Mouse (Mus musculus) embryo, embryonic 11 days (tissue): Measurements from ENCODE around the gene Adgrv1.

Experiments
- DNase-seq: peaks from one replicate; pipeline ENCODE4 v3.0.0-alpha.2; 2015

The Adgrv1 gene

GRCm38 (mm10) chr13:81236758-81237395 is 396.1 kb downstream of the Adgrv1 start:
- DNase-seq: no peak

GRCm38 (mm10) chr13:81234031-81234430 is 398.9 kb downstream of the Adgrv1 start:
- DNase-seq: no peak

GRCm38 (mm10) chr13:81232839-81233238 is 400.1 kb downstream of the Adgrv1 start:
- DNase-seq: no peak

- DNase-seq: no peak
These were observed 402.8 kb downstream of the Adgrv1 start for GRCm38 (mm10) chr13:81230161-81230560.

GRCm38 (mm10) chr13:81223768-81224167 is 409.2 kb downstream of the Adgrv1 start:
- DNase-seq: no peak

- DNase-seq: no peak
These were observed 410.6 kb downstream of the Adgrv1 start for GRCm38 (mm10) chr13:81222377-81222776.

- DNase-seq: no peak
These were observed 421.5 kb downstream of the Adgrv1 start for GRCm38 (mm10) chr13:81211436-81211835.

- DNase-seq: no peak
These were observed 422.4 kb downstream of the Adgrv1 start for GRCm38 (mm10) chr13:81210516-81210915.

- no peak for DNase-seq
These were observed 423.1 kb downstream of the Adgrv1 start for GRCm38 (mm10) chr13:81209815-81210214.

GRCm38 (mm10) chr13:81208106-81208613 is 424.8 kb downstream of the Adgrv1 start:
- DNase-seq: no peak

GRCm38 (mm10) chr13:81181966-81182908 is 450.7 kb downstream of the Adgrv1 start:
- DNase-seq: peak; percentile 7

GRCm38 (mm10) chr13:81181459-81181858 is 451.5 kb downstream of the Adgrv1 start:
- no peak for DNase-seq

- DNase-seq: no peak
These were observed 456.1 kb downstream of the Adgrv1 start for GRCm38 (mm10) chr13:81176820-81177219.

GRCm38 (mm10) chr13:81176071-81176470 is 456.9 kb downstream of the Adgrv1 start:
- DNase-seq: no peak

- DNase-seq: no peak
These were observed 461.8 kb downstream of the Adgrv1 start for GRCm38 (mm10) chr13:81171115-81171514.

GRCm38 (mm10) chr13:81167450-81167849 is 465.5 kb downstream of the Adgrv1 start:
- no peak for DNase-seq

- no peak for DNase-seq
These were observed 473.1 kb downstream of the Adgrv1 start for GRCm38 (mm10) chr13:81159808-81160207.

- peak; percentile 61 for DNase-seq
These were observed 477.6 kb downstream of the Adgrv1 start for GRCm38 (mm10) chr13:81155322-81155721.

- DNase-seq: no peak
These were observed 488.5 kb downstream of the Adgrv1 start for GRCm38 (mm10) chr13:81144434-81144833.

- peak; percentile 10 for DNase-seq
These were observed 490.6 kb downstream of the Adgrv1 start for GRCm38 (mm10) chr13:81142268-81142884.

- DNase-seq: no peak
These were observed 496.1 kb downstream of the Adgrv1 start for GRCm38 (mm10) chr13:81136652-81137422.

GRCm38 (mm10) chr13:81135953-81136352 is 497.0 kb downstream of the Adgrv1 start:
- DNase-seq: no peak

GRCm38 (mm10) chr13:81134412-81134811 is 498.5 kb downstream of the Adgrv1 start:
- DNase-seq: no peak
